Mouse (Mus musculus) hindbrain, postnatal 0 days (tissue): ENCODE measurements around the gene Rnase2a. TPM values are rescaled to one million over a fixed set of nuclear protein-coding genes. Genes with fewer than 3 reads are reported as not detected.

Experiments used
- polyA plus RNA-seq: library from polyadenylated mRNA; unstranded; fragments of >200 nt; fragmentation: Nextera tagmentation; extraction: Ambion mirVana; gene quantifications from 2 replicates; pipeline ENCODE4 v1.2.1, GENCODE M21; 2015
- total RNA-seq: library from RNA; depleted of rRNA; stranded (reverse); fragments of >200 nt; gene quantifications from 2 replicates; pipeline ENCODE4 v1.2.3, GENCODE M21; 2014; rRNA removed

The Rnase2a gene
- total and polyA plus RNA-seq, 2 experiments from 2014 or later = not detected

Other genes with a start within 250 kb of the Rnase2a start
- 0.21 TPM in 1 of 2 replicates, not detected in the other for gene Rnase10, start 248.4 kb downstream of the Rnase2a start, total RNA-seq
- gene Rnase10, start 248.4 kb downstream of the Rnase2a start, polyA plus RNA-seq = not detected in 2 replicates
- gene Rnase9, start 214.2 kb downstream of the Rnase2a start, total RNA-seq = not detected in 2 replicates
- not detected in 2 replicates for gene Rnase9, start 214.2 kb downstream of the Rnase2a start, polyA plus RNA-seq
- gene Rnase11, start 205.9 kb downstream of the Rnase2a start, total RNA-seq = not detected in 2 replicates
- gene Rnase11, start 205.9 kb downstream of the Rnase2a start, polyA plus RNA-seq = not detected in 2 replicates
- not detected in 2 replicates for gene Rnase12, start 198.5 kb downstream of the Rnase2a start, total RNA-seq
- 0.29 TPM in 1 of 2 replicates, not detected in the other for gene Rnase12, start 198.5 kb downstream of the Rnase2a start, polyA plus RNA-seq
- not detected in 2 replicates for gene Olfr750, start 181.7 kb downstream of the Rnase2a start, total RNA-seq
- 0.05 and 0.14 TPM in 2 replicates for gene Olfr750, start 181.7 kb downstream of the Rnase2a start, polyA plus RNA-seq
- gene Rnase4, start 165.0 kb downstream of the Rnase2a start, total RNA-seq = 22.9 and 34.1 TPM in 2 replicates
- gene Rnase4, start 165.0 kb downstream of the Rnase2a start, polyA plus RNA-seq = 17.6 and 19.0 TPM in 2 replicates
- 0.18 and 1.9 TPM in 2 replicates for gene Ang, start 165.0 kb downstream of the Rnase2a start, total RNA-seq
- gene Ang, start 165.0 kb downstream of the Rnase2a start, polyA plus RNA-seq = 2.9 and 3.9 TPM in 2 replicates
- gene Eddm3b, start 141.7 kb downstream of the Rnase2a start, total RNA-seq = not detected in 2 replicates
- not detected in 2 replicates for gene Eddm3b, start 141.7 kb downstream of the Rnase2a start, polyA plus RNA-seq
- gene Rnase6, start 132.2 kb downstream of the Rnase2a start, total RNA-seq = 0.52 and 1.3 TPM in 2 replicates
- gene Rnase6, start 132.2 kb downstream of the Rnase2a start, polyA plus RNA-seq = 1.0 TPM in 2 replicates
- 0.16 and 0.18 TPM in 2 replicates for gene Rnase1, start 109.3 kb downstream of the Rnase2a start, total RNA-seq
- 1.6 and 2.4 TPM in 2 replicates for gene Rnase1, start 109.3 kb downstream of the Rnase2a start, polyA plus RNA-seq
- not detected in 2 replicates for gene Rnase2b, start 93.9 kb downstream of the Rnase2a start, total RNA-seq
- not detected in 2 replicates for gene Rnase2b, start 93.9 kb downstream of the Rnase2a start, polyA plus RNA-seq
- not detected in 2 replicates for gene Ang2, start 57.0 kb downstream of the Rnase2a start, total RNA-seq
- gene Ang2, start 57.0 kb downstream of the Rnase2a start, polyA plus RNA-seq = not detected in 2 replicates
- not detected in 2 replicates for gene Ear14, start 52.7 kb downstream of the Rnase2a start, total RNA-seq
- gene Ear14, start 52.7 kb downstream of the Rnase2a start, polyA plus RNA-seq = not detected in 2 replicates
- gene Gm7247, start 105.6 kb upstream of the Rnase2a start, total RNA-seq = not detected in 2 replicates
- gene Gm7247, start 105.6 kb upstream of the Rnase2a start, polyA plus RNA-seq = not detected in 2 replicates
- not detected in 2 replicates for gene Vmn2r88, start 154.7 kb upstream of the Rnase2a start, total RNA-seq
- not detected in 2 replicates for gene Vmn2r88, start 154.7 kb upstream of the Rnase2a start, polyA plus RNA-seq
- gene Vmn2r89, start 195.7 kb upstream of the Rnase2a start, total RNA-seq = not detected in 2 replicates
- gene Vmn2r89, start 195.7 kb upstream of the Rnase2a start, polyA plus RNA-seq = not detected in 2 replicates